Mouse (Mus musculus) heart, postnatal 0 days (tissue): ENCODE results near the gene Mpv17. TPM values are rescaled to one million over a fixed set of nuclear protein-coding genes. Genes with fewer than 3 reads are reported as not detected.

Source experiments
- ATAC-seq: fragments of 200-750 bp; cut with Nextera tagmentation; 2 replicates; pipeline ENCODE4 v1.8.0; 2017; ENCODE audit warnings: low read depth, moderate number of reproducible peaks, moderate library complexity; ENCODE audit not compliant: insufficient read depth
- DNase-seq: peaks from one replicate; pipeline ENCODE4 v3.0.0-alpha.2; 2016; ENCODE audit warnings: low spot score
- H3K27ac ChIP-seq: fragments of 300-500 bp; sonication (generic); 2 replicates; pipeline ENCODE4 v1.5.1; 2014; ENCODE audit warnings: low read depth, mild to moderate bottlenecking
- H3K27me3 ChIP-seq: fragments of 300-500 bp; sonication (generic); 2 replicates; pipeline ENCODE4 v1.6.1; 2014; ENCODE audit warnings: low read length, mixed read lengths; ENCODE audit not compliant: control insufficient read depth, insufficient read depth
- H3K36me3 ChIP-seq: fragments of 300-500 bp; sonication (generic); replicated peaks from 2 replicates; pipeline ENCODE4 v1.6.1; 2014; ENCODE audit warnings: low read length, mixed read lengths; ENCODE audit not compliant: control insufficient read depth, insufficient read depth
- H3K4me1 ChIP-seq: fragments of 300-500 bp; sonication (generic); 2 replicates; pipeline ENCODE4 v1.6.1; 2014; ENCODE audit warnings: antibody characterized with exemption; ENCODE audit not compliant: control insufficient read depth, insufficient read depth
- H3K4me2 ChIP-seq: fragments of 300-500 bp; sonication (generic); 2 replicates; pipeline ENCODE4 v1.6.1; 2014; ENCODE audit warnings: low read depth, mild to moderate bottlenecking, low read length, moderate library complexity
- H3K4me3 ChIP-seq: fragments of 300-500 bp; sonication (generic); 2 replicates; pipeline ENCODE4 v1.5.1; 2014; ENCODE audit warnings: low read depth, low read length
- H3K9ac ChIP-seq: fragments of 300-500 bp; sonication (generic); replicated peaks from 2 replicates; pipeline ENCODE4 v1.6.1; 2014; ENCODE audit warnings: low read depth, low read length, mixed read lengths
- H3K9me3 ChIP-seq: fragments of 300-500 bp; sonication (generic); replicated peaks from 2 replicates; pipeline ENCODE4 v1.6.1; 2016; ENCODE audit warnings: low read length; ENCODE audit not compliant: control insufficient read depth
- CTCF ChIP-seq: IDR thresholded peaks from 2 replicates; pipeline ENCODE4 v1.5.1; 2016; ENCODE audit warnings: antibody characterized with exemption, control low read depth, low read depth
- EP300 ChIP-seq: IDR thresholded peaks from 2 replicates; pipeline ENCODE4 v1.6.1; 2016; ENCODE audit warnings: antibody characterized with exemption, low read depth
- whole genome bisulfite sequencing: fragments of 180-500 bp; shearing (Covaris S2); extraction: QIAGEN DNeasy Blood & Tissue Kit; methylation state at CpG from one replicate; pipeline ENCODE4 v1.1.7; 2014; 5-methylcytosine and 5-hydroxymethylcytosine counted together
- polyA plus RNA-seq: library from polyadenylated mRNA; unstranded; fragments of >200 nt; fragmentation: Nextera tagmentation; extraction: Ambion mirVana; gene quantifications from 2 replicates; pipeline ENCODE4 v1.2.1, GENCODE M21; 2015
- total RNA-seq: library from RNA; depleted of rRNA; stranded (reverse); fragments of >200 nt; gene quantifications from 2 replicates; pipeline ENCODE4 v1.2.3, GENCODE M21; 2014; ENCODE audit warnings: low replicate concordance; rRNA removed

Mpv17 gene
- total and polyA plus RNA-seq, 2 experiments from 2014 or later: 80.1 to 157 TPM

- Histone ChIP-seq H3K27ac (no peak overlapping the region), H3K9ac (0 out of 2 replicates have a peak overlapping the region, but pooled peaks have one; percentile 13), H3K4me2 (peak overlapping the region; percentile 52), H3K9me3 (no peaks in the 10 kb centered on the region), H3K4me3 (peak overlapping the region; percentile 44), H3K36me3 (no peaks in the 10 kb centered on the region), H3K27me3 (peaks cover 90% of the 10 kb centered on the region), H3K4me1 (peaks cover 22% of the 10 kb centered on the region; the same call in 1 of the 2 replicates)
- no peak for DNase-seq
- TF ChIP-seq CTCF (no peak), EP300 (no peak)
- ATAC-seq: no peak
- 5% methylated on average over 43 of the region's 53 CpGs for WGBS
These were observed 61.6 kb downstream of the Mpv17 start for GRCm38 (mm10) chr5:31092231-31092975.

Other genes with a start within 250 kb of the Mpv17 start
- gene Ost4, start 246.5 kb downstream of the Mpv17 start, total RNA-seq: 201 and 280 TPM in 2 replicates
- gene Ost4, start 246.5 kb downstream of the Mpv17 start, polyA plus RNA-seq: 334 and 356 TPM in 2 replicates
- gene Emilin1, start 240.8 kb downstream of the Mpv17 start, total RNA-seq: 63.5 and 64.5 TPM in 2 replicates
- 68.3 and 70.4 TPM in 2 replicates for gene Emilin1, start 240.8 kb downstream of the Mpv17 start, polyA plus RNA-seq
- 11.8 and 15.0 TPM in 2 replicates for gene Khk, start 232.8 kb downstream of the Mpv17 start, total RNA-seq
- gene Khk, start 232.8 kb downstream of the Mpv17 start, polyA plus RNA-seq: 16.2 and 18.5 TPM in 2 replicates
- gene Cgref1, start 208.7 kb downstream of the Mpv17 start, total RNA-seq: 0.77 and 3.0 TPM in 2 replicates
- 1.1 and 1.2 TPM in 2 replicates for gene Cgref1, start 208.7 kb downstream of the Mpv17 start, polyA plus RNA-seq
- gene Preb, start 193.9 kb downstream of the Mpv17 start, total RNA-seq: 20.8 and 40.0 TPM in 2 replicates
- gene Preb, start 193.9 kb downstream of the Mpv17 start, polyA plus RNA-seq: 54.3 and 64.3 TPM in 2 replicates
- not detected in 2 replicates for gene Tcf23, start 185.6 kb downstream of the Mpv17 start, total RNA-seq
- 0.15 and 0.21 TPM in 2 replicates for gene Tcf23, start 185.6 kb downstream of the Mpv17 start, polyA plus RNA-seq
- 141 and 177 TPM in 2 replicates for gene Atraid, start 105.9 kb downstream of the Mpv17 start, total RNA-seq
- gene Atraid, start 105.9 kb downstream of the Mpv17 start, polyA plus RNA-seq: 166 and 176 TPM in 2 replicates
- 7.1 and 7.7 TPM in 2 replicates for gene Slc5a6, start 105.3 kb downstream of the Mpv17 start, total RNA-seq
- 5.2 and 5.5 TPM in 2 replicates for gene Slc5a6, start 105.3 kb downstream of the Mpv17 start, polyA plus RNA-seq
- 24.6 and 74.6 TPM in 2 replicates for gene Cad, start 99.5 kb downstream of the Mpv17 start, total RNA-seq
- gene Cad, start 99.5 kb downstream of the Mpv17 start, polyA plus RNA-seq: 5.4 and 5.7 TPM in 2 replicates
- gene Dnajc5g, start 48.0 kb downstream of the Mpv17 start, total RNA-seq: not detected in 2 replicates
- not detected in 2 replicates for gene Dnajc5g, start 48.0 kb downstream of the Mpv17 start, polyA plus RNA-seq
- not detected in 2 replicates for gene Slc30a3, start 46.0 kb downstream of the Mpv17 start, total RNA-seq
- 0.08 and 0.18 TPM in 2 replicates for gene Slc30a3, start 46.0 kb downstream of the Mpv17 start, polyA plus RNA-seq
- gene Trim54, start 37.5 kb downstream of the Mpv17 start, total RNA-seq: 4.2 and 8.8 TPM in 2 replicates
- gene Trim54, start 37.5 kb downstream of the Mpv17 start, polyA plus RNA-seq: 16.4 and 16.5 TPM in 2 replicates
- not detected in 2 replicates for gene Ucn, start 15.4 kb downstream of the Mpv17 start, total RNA-seq
- not detected in 2 replicates for gene Ucn, start 15.4 kb downstream of the Mpv17 start, polyA plus RNA-seq
- 6.6 and 9.9 TPM in 2 replicates for gene Gm29609, start 25.7 kb upstream of the Mpv17 start, total RNA-seq
- 0.80 and 1.1 TPM in 2 replicates for gene Gm29609, start 25.7 kb upstream of the Mpv17 start, polyA plus RNA-seq
- gene Gtf3c2, start 25.9 kb upstream of the Mpv17 start, total RNA-seq: 15.7 and 42.7 TPM in 2 replicates
- 18.3 and 20.5 TPM in 2 replicates for gene Gtf3c2, start 25.9 kb upstream of the Mpv17 start, polyA plus RNA-seq
- gene Snx17, start 39.0 kb upstream of the Mpv17 start, total RNA-seq: 120 and 139 TPM in 2 replicates
- 97.9 and 112 TPM in 2 replicates for gene Snx17, start 39.0 kb upstream of the Mpv17 start, polyA plus RNA-seq
- 27.1 and 36.7 TPM in 2 replicates for gene Eif2b4, start 39.2 kb upstream of the Mpv17 start, total RNA-seq
- gene Eif2b4, start 39.2 kb upstream of the Mpv17 start, polyA plus RNA-seq: 60.2 and 60.7 TPM in 2 replicates
- 2.9 and 30.7 TPM in 2 replicates for gene Zfp513, start 48.1 kb upstream of the Mpv17 start, total RNA-seq
- 2.9 and 3.4 TPM in 2 replicates for gene Zfp513, start 48.1 kb upstream of the Mpv17 start, polyA plus RNA-seq
- gene Ppm1g, start 66.4 kb upstream of the Mpv17 start, total RNA-seq: 48.7 and 51.7 TPM in 2 replicates
- 61.0 and 68.0 TPM in 2 replicates for gene Ppm1g, start 66.4 kb upstream of the Mpv17 start, polyA plus RNA-seq
- gene Nrbp1, start 86.6 kb upstream of the Mpv17 start, total RNA-seq: 120 and 124 TPM in 2 replicates
- gene Nrbp1, start 86.6 kb upstream of the Mpv17 start, polyA plus RNA-seq: 100 and 104 TPM in 2 replicates
- gene Gm9970, start 87.0 kb upstream of the Mpv17 start, total RNA-seq: not detected in 2 replicates
- gene Gm9970, start 87.0 kb upstream of the Mpv17 start, polyA plus RNA-seq: 0.70 and 1.1 TPM in 2 replicates
- gene Krtcap3, start 97.4 kb upstream of the Mpv17 start, total RNA-seq: 2.0 and 2.6 TPM in 2 replicates
- 1.7 and 2.7 TPM in 2 replicates for gene Krtcap3, start 97.4 kb upstream of the Mpv17 start, polyA plus RNA-seq
- 30.3 and 40.9 TPM in 2 replicates for gene Ift172, start 136.9 kb upstream of the Mpv17 start, total RNA-seq
- gene Ift172, start 136.9 kb upstream of the Mpv17 start, polyA plus RNA-seq: 14.6 and 16.5 TPM in 2 replicates
- 21.2 and 27.4 TPM in 2 replicates for gene Fndc4, start 141.8 kb upstream of the Mpv17 start, total RNA-seq
- 5.4 and 6.2 TPM in 2 replicates for gene Fndc4, start 141.8 kb upstream of the Mpv17 start, polyA plus RNA-seq
- gene Gckr, start 143.2 kb upstream of the Mpv17 start, total RNA-seq: 0.12 TPM in 1 of 2 replicates, not detected in the other
- gene Gckr, start 143.2 kb upstream of the Mpv17 start, polyA plus RNA-seq: 0.04 TPM in 1 of 2 replicates, not detected in the other